Mouse (Mus musculus): ENCODE results near the gene Pts. TPM values are rescaled to one million over a fixed set of nuclear protein-coding genes. Genes with fewer than 3 reads are reported as not detected.

Gene Pts
- total RNA-seq, 2 experiments from 2014 or later: 35.6 to 41.3 TPM

DNA sequence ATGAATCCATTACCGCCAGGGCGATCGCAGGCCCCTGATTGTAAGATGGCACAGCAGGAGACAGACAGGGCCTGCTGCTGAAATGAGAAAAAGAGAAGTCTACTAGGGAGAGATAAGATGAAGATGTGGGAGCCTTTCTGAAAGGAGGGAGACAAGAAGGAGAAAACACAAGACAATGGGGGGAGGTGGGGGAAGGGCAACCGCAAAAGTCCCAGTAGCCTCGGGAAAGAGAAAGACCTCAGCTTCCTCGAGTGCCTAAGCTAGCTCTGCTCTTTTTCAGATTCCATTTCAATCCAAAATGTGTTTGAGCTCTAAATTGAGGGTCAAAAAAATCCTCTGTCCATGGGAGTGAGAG is 32.4 kb downstream of the Pts start:
- intact Hi-C loops (cut with DNase I): no loop called here
- no peak for DNase-seq (ENCODE audit: low spot score in 2 of 2)

DNA sequence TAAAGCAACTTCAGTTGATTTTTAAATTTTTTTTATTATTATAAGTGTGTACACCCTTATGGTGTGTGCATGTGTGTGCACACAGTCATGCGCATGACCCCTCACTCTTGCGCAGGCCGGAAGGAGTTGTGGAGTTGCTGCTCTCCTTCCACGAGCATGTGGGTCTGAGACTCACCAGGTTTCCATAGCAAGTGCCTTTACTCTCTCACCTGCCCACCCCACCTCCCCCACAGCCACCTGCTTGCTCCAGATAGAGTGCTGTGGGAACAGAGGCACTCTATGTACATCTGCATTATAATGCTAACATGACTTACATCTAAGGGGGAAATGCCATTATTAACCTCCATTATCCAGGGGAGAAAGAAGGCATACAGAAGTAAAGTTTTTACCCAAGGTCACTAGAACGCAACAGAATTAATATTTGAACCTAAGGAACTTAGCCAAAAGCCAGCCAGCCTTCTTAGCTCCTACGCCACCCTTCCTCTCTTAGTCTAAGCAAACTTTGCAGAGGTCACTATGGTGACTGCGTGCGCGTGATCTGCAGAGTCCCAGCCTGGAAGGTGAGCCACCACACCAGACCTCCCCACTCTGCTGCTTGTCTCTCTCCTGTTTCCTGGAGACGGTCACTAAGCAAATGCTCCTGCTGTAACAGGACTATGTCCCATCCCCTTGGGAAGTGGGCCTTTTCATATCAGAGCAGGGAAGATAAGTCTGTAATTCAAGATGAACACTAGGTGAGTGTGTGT is 32.9 kb downstream of the Pts start:
- DNase-seq (ENCODE audit: low spot score in 2 of 2): no peak
- intact Hi-C loops (cut with DNase I): no loop called here

- intact Hi-C loops (cut with DNase I): no loop called here
Measured at GRCm38 (mm10) chr9:50494311-50494710, 34.2 kb downstream of the Pts start, which contains the start of gene Plet1. Gene Plet1 (plus strand): TSS chr9:50494525.

GRCm38 (mm10) chr9:50493777-50494176 is 34.7 kb downstream of the Pts start:
- DNase-seq (ENCODE audit: low spot score in 2 of 2): no peak
- intact Hi-C loops (cut with DNase I): no loop called here

More at GRCm38 (mm10) chr9:50494311-50494710, 34.2 kb downstream of the Pts start, which contains the start of gene Plet1:
- no peak for DNase-seq (ENCODE audit: low spot score in 2 of 2)

DNA sequence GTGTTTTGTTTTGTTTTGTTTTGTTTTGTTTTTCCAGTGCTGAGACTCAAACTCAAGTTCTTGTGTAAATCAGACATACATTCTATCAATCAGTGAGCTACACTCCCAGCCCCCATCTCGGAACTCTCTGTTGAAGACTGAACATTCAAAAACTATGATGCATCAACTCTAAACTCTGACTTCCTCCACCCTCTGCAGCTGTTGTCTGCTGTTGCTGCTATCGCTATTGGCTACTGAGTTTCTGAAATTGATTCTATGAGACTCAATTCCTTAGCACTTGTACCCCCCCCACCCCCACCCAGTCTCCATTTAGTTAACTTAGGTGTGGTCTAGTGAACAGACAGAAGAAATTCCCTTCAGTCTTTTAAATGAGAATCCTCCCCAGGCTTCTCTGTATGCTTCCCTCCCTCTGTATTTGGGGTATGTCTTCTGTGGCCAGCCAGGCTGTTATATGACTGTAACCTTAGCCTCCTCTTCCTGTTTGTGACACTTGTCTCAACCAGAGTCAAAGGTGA is 36.9 kb downstream of the Pts start:
- intact Hi-C loops (cut with DNase I): no loop called here
- no peak for DNase-seq (ENCODE audit: low spot score in 2 of 2)

- intact Hi-C loops (cut with DNase I): no loop called here
Measured at GRCm38 (mm10) chr9:50490836-50491235, 37.7 kb downstream of the Pts start.

GRCm38 (mm10) chr9:50485521-50485920 is 43.0 kb downstream of the Pts start:
- peak in 1 of 2 experiments; percentile 6 for DNase-seq (ENCODE audit: low spot score in 2 of 2)
- intact Hi-C loops (cut with DNase I): no loop called here

More at GRCm38 (mm10) chr9:50490836-50491235, 37.7 kb downstream of the Pts start:
- DNase-seq (ENCODE audit: low spot score in 2 of 2): no peak

- peak; percentile 11 to 26 for DNase-seq (ENCODE audit: low spot score in 2 of 2)
- intact Hi-C loops (cut with DNase I): no loop called here
Measured at GRCm38 (mm10) chr9:50482743-50483142, 45.8 kb downstream of the Pts start.

DNA sequence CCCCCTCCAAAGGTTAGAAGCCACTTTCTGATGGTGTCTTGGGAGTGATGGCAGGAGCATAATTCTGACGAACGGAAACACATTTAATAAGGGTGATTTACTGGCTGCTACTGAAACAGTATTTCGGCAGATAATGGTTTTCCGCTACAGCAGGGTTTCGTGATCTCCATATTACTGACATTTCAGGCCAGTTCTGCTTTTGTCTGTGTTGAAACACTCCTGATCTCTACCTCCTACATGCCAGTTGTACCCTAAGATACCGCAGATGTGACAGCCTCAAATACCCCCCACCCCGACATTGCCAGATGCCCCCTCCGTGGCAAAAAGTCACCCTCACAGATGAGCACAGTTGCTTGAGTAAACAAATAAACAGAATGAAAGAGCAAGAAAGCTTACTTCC is 49.0 kb downstream of the Pts start:
- intact Hi-C loops (cut with DNase I): no loop called here
- no peak for DNase-seq (ENCODE audit: low spot score in 2 of 2)

DNA sequence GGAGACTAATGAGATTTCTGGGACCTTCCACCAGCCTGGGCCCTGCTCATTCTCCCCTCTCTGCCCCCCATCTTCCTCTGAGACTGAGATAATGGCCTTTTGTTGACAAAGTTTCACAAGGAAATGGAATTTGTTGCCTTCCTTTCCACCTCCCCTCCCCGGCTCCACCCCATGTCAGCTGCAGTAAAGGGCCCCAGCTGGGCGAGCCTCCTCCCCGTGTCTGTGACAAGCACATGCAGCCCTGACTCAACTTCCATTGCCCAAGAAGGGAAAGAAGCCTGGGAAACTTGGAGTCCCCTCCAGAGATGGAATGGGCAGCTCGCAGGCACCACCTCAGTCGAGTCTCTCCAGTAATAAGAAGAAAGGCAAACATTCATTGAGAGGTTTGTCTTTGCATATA is 49.7 kb downstream of the Pts start:
- intact Hi-C loops (cut with DNase I): no loop called here
- DNase-seq (ENCODE audit: low spot score in 2 of 2): no peak

GRCm38 (mm10) chr9:50477270-50477669 is 51.3 kb downstream of the Pts start:
- intact Hi-C loops (cut with DNase I): no loop called here

DNA sequence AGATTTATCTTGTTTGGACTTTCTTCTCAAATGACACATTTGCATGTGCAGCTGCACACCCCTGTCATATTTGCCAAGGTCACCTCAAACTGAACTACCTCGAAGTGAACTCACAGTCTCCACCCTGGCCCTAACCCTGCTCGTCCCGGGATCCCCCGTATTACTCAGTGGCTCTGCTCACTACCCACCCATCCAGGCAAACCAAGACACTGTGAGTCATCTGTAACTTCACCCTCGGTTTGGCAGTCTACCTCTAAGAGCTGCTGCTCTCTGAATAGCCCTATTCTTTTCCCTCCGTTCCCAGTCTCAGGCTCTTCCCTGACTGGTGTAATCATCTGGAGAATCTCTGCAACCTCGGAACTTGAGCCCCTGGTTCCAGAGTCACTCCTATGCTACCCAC is 51.9 kb downstream of the Pts start:
- DNase-seq (ENCODE audit: low spot score in 2 of 2): no peak
- intact Hi-C loops (cut with DNase I): no loop called here

More at GRCm38 (mm10) chr9:50477270-50477669, 51.3 kb downstream of the Pts start:
- no peak for DNase-seq (ENCODE audit: low spot score in 2 of 2)

DNA sequence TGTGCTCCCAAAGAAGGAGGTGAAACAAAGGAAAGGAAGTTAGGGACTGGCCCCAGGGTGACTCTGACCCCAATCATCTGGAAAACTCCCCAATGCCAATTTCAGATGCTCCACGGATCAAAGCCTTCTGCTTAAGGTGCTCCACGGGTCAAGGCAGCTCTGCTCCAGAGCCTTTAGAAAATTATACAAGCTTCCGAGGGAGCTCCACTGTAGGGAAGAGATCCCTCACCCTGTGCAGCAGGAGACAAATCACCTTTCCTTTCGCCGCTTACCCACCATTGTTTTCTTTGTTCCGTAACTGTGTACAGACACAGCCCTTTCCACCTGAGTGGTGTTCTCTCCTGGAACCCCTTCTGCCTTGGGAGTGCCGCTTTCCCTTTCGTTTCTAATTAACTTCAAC is 52.8 kb downstream of the Pts start:
- intact Hi-C loops (cut with DNase I): no loop called here
- no peak for DNase-seq (ENCODE audit: low spot score in 2 of 2)

- DNase-seq (ENCODE audit: low spot score in 2 of 2): no peak
- intact Hi-C loops (cut with DNase I): no loop called here
Measured at GRCm38 (mm10) chr9:50475318-50475717, 53.2 kb downstream of the Pts start.

Other genes starting within 250 kb of the Pts start
- 100 to 1,000 TPM; 327 to 341 TPM for gene Rpl10-ps3, start 183.8 kb downstream of the Pts start, total RNA-seq (2021)
- gene Plet1, start 34.2 kb downstream of the Pts start, total RNA-seq (2021): not detected
- gene Il18, start 26.1 kb upstream of the Pts start, total RNA-seq (2021): 10 to 100 TPM; 24.1 to 24.4 TPM
- gene Bco2, start 26.5 kb upstream of the Pts start, total RNA-seq (2021): 1 to 10 TPM; 2.7 to 2.8 TPM
- not detected for gene Tex12, start 32.6 kb upstream of the Pts start, total RNA-seq (2021)
- gene Sdhd, start 75.1 kb upstream of the Pts start, total RNA-seq (2021): 100 to 1,000 TPM; 124 to 129 TPM
- 100 to 1,000 TPM; 230 to 244 TPM for gene Timm8b, start 75.2 kb upstream of the Pts start, total RNA-seq (2021)
- gene Pih1d2, start 88.6 kb upstream of the Pts start, total RNA-seq (2021): 1 to 10 TPM; 2.1 to 3.2 TPM
- gene Nkapd1, start 88.7 kb upstream of the Pts start, total RNA-seq (2021): 10 to 100 TPM; 29.2 to 30.0 TPM
- gene Dlat, start 131.1 kb upstream of the Pts start, total RNA-seq (2021): 100 to 1,000 TPM; 128 to 134 TPM
- gene Dixdc1, start 210.8 kb upstream of the Pts start, total RNA-seq (2021): 10 to 100 TPM; 72.5 to 79.2 TPM
- gene 2310030G06Rik, start 217.8 kb upstream of the Pts start, total RNA-seq (2021): 1 to 10 TPM; 2.0 to 3.1 TPM
- gene Cryab, start 222.6 kb upstream of the Pts start, total RNA-seq (2021): 100 to 1,000 TPM in 1 of 2 experiments, 10 to 100 TPM in 1; 90.2 to 105 TPM
- 1 to 10 TPM; 2.3 to 2.7 TPM for gene Hspb2, start 223.6 kb upstream of the Pts start, total RNA-seq (2021)
- 1 to 10 TPM; 5.3 to 5.6 TPM for gene Fdxacb1, start 239.5 kb upstream of the Pts start, total RNA-seq (2021)
- gene Alg9, start 246.3 kb upstream of the Pts start, total RNA-seq (2021): 10 to 100 TPM; 28.8 to 29.9 TPM
- 10 to 100 TPM; 29.2 to 30.4 TPM for gene 1110032A03Rik, start 246.8 kb upstream of the Pts start, total RNA-seq (2021)